Mouse (Mus musculus) MN1 (cell line): ENCODE data around the gene Hpcal1.
"Not testable (repeated sequence)": the region's sequence is repeated elsewhere in the genome, so short reads cannot be mapped to it uniquely, and the experiment has no call there.

Source experiments
- DNase-seq: peaks from one replicate; pipeline ENCODE4 v3.0.0-alpha.2; 2016; ENCODE audit warnings: low spot score

Hpcal1 gene

DNA sequence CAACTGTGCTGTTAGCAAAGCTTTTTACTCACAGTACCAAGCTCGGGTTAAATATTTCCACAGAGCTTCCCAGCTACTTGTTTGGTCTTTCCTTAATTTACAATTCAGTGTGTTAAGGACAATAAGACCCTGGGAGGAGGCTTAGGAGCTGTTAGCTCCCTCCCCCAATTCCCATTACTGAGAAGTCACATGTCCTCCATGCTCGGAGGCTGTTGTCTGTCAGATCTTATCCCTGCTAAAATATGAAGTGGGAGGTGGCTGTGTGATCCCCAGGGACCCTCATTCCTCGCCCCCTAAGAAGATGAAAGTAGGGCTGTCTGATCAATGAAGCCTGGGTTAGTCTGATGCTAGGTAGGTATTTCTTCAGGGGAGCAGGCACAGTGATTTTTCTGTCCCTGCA lies 88.4 kb downstream of the Hpcal1 start:
- DNase-seq, result no peak

GRCm38 (mm10) chr12:17789486-17789885 lies 98.8 kb downstream of the Hpcal1 start:
- no peak for DNase-seq

DNA sequence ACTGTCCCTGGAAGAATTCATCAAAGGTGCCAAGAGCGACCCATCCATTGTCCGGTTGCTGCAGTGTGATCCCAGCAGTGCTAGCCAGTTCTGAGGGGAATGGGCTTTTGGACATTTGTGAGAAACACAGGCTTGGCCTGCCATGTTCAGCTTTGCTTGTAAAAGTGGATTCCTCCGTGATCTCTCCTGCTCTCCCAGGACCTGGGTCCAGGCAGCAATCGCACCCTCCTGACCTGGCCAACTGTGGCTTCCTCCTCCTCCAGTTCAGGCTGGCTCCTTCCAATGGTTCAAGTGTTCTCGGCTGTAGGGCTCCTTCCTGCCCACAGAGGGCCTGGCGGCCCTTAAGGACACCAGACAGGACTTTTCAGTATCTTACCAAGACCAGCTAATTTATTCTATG lies 100.5 kb downstream of the Hpcal1 start:
- DNase-seq, result no peak

DNA sequence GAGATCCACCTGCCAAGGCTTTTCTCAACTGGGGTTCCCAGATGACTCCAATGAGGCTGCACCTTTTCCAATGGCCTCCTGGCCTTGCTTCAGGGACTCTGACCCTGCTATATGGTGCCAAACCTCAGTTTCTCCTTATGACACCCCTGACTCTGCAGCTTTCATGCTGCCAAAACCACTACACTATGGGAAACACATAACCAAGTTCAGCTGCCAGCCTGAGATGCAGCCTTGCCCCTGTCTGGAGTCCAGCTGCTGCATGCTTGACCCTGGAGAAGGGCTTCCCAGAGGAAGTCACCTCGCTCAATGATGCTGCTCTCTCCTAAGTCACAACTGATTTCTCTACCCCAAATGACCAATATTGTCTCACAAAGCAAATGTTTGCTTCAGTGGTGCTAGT lies 102.1 kb downstream of the Hpcal1 start:
- DNase-seq, result no peak

DNA sequence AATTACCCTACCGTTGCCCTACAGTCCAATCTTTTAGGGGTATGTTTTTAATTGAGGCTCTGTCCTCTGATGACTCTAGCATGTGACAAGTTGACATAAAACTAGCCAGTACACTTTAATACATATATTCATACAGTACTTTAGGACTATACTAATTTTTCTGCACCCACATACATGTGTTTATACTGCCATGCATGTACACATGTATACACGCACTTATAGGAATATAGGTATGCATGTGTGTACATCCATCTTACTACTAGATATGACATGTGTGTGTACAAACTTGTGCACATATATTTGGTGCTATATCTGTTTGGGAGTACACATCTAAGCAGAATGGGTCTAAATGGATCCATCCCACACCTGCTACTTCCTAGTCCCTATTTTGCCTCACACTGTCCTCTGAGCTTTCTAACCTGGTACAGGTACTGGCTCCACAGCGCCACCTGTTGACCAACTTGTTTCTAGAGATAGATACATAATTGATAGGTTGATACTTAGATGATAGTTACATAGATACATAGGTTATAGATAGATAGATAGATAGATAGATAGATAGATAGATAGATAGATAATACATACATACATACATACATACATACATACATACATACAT lies 105.1 kb downstream of the Hpcal1 start:
- no peak for DNase-seq

GRCm38 (mm10) chr12:17798261-17798660 lies 107.6 kb downstream of the Hpcal1 start:
- not testable (repeated sequence) for DNase-seq

- peak; percentile 57 for DNase-seq
Measured at GRCm38 (mm10) chr12:17808542-17808941, 117.9 kb downstream of the Hpcal1 start.

DNA sequence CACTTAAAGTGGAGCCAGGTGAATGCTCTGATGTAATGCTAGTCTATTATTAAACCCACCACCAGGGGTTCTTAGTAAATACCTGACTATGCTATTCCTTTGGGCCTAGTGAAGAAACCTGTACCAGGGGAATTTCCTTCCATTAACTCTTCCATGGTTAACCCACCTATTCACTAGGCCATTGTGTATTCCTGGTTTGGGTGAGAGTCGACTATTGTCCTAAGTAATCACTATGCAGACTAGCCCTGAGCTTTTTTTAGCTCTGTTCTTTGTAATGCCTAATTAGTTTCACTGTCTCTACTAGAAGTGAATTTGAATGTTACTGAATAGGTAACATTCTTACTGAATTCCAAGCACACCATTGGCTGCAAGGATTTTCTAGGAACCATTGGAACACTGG lies 144.6 kb downstream of the Hpcal1 start:
- not testable (repeated sequence) for DNase-seq
